In the genomic region with DNA sequence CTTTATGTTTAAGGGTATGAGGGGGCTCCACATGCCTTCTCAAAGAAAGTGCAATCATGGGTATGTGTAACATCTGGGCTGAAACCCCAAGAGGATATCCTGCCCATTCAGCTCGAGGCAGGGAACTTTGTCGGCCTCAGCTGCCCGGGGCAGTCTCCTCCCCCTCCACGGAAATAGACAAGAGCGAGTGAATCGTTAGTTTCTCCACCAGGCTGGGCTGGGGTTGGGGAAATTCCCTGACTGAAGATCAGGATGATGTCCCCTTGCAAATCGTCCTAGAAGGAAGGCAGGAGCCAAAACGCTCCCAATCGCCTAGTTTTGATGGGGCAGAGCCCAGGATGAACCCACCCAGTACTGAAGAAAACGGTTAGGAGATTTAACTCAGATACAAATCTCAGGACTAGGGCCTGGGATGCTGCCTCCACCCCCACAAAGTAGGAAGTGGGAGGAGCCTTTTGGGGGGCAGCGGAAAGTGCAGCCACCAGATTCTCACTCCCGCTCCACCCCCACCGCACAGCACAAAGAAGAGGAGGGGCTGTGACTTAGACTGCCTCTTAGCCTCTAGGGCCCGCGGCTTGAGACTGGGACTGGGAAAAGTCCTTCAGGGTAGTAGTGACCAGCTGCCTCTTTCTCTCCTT, we compare ENCODE assay signal across 7 mouse cellular contexts. TPM values are rescaled to one million over a fixed set of nuclear protein-coding genes. Genes with fewer than 3 reads are reported as not detected.
DNase-seq lines count a peak whose midpoint lies in the region; ATAC-seq and TF ChIP-seq lines count a peak whose summit lies in the region.

No protein-coding gene starts in this region.

- H3K9ac ChIP-seq in hindbrain, embryonic 16.5 days (ENCODE audit: low read depth, low read length) = peak overlapping the region; percentile 46; the same call in 1 of the 2 replicates
- H3K9ac ChIP-seq in liver, embryonic 13.5 days = peak overlapping the region; percentile 65; the same call in 1 of the 2 replicates

- no peak for TF ChIP-seq CTCF in brain, embryonic 14.5 days (IDR thresholded peaks at IDR 0.05; ENCODE audit: borderline replicate concordance, extremely low read depth, insufficient read depth, insufficient read length)

- H3K4me2 ChIP-seq in hindbrain, embryonic 16.5 days (ENCODE audit: low read length) = peak overlapping the region; percentile 32
- H3K4me2 ChIP-seq in liver, embryonic 13.5 days = peak overlapping the region; percentile 76

- peak; percentile 94 for DNase-seq in Muller cell, postnatal 12 days (ENCODE audit: inconsistent ontology term)
- DNase-seq in brain, embryonic 14.5 days (ENCODE audit: low read depth) = peak; percentile 61
- DNase-seq in gastrocnemius, adult 8-10 months (ENCODE audit: low spot score in 2 of 2) = peak; percentile 73 to 79
- DNase-seq in liver, embryonic 13.5 days = peak; percentile 47
- peak; percentile 76 for DNase-seq in naive thymus-derived CD4-positive, alpha-beta T cell, adult 2 months (ENCODE audit: low read depth)
- DNase-seq in thymus, postnatal 25 days = peak; percentile 81

- H3K9me3 ChIP-seq in hindbrain, embryonic 16.5 days (ENCODE audit: control insufficient read depth, low read length) = no peaks in the 10 kb centered on the region
- no peaks in the 10 kb centered on the region for H3K9me3 ChIP-seq in liver, embryonic 13.5 days (replicated peaks)

- no peaks in the 10 kb centered on the region for H3K27me3 ChIP-seq in hindbrain, embryonic 16.5 days (replicated peaks; ENCODE audit: control insufficient read depth, insufficient read depth, low read length)
- H3K27me3 ChIP-seq in liver, embryonic 13.5 days = peaks cover 45% of the 10 kb centered on the region

- H3K36me3 ChIP-seq in hindbrain, embryonic 16.5 days (ENCODE audit: control insufficient read depth, insufficient read depth, low read length) = no peaks in the 10 kb centered on the region
- H3K36me3 ChIP-seq in liver, embryonic 13.5 days = no peaks in the 10 kb centered on the region

- no peak for TF ChIP-seq POLR2A in brain, embryonic 14.5 days (IDR thresholded peaks at IDR 0.05; ENCODE audit: borderline replicate concordance, extremely low read depth, insufficient read depth, insufficient read length, poor library complexity, severe bottlenecking)

- H3K4me3 ChIP-seq in hindbrain, embryonic 16.5 days (ENCODE audit: low read length) = no peak overlapping the region
- H3K4me3 ChIP-seq in liver, embryonic 13.5 days (replicated peaks) = peak overlapping the region; percentile 42

- H3K4me1 ChIP-seq in hindbrain, embryonic 16.5 days (ENCODE audit: control insufficient read depth, insufficient read depth, low read depth, low read length) = peaks cover 31% of the 10 kb centered on the region
- H3K4me1 ChIP-seq in liver, embryonic 13.5 days (replicated peaks) = peaks cover 77% of the 10 kb centered on the region

- peak overlapping the region; percentile 69 for H3K27ac ChIP-seq in hindbrain, embryonic 16.5 days (ENCODE audit: low read depth, low read length)
- H3K27ac ChIP-seq in liver, embryonic 13.5 days = peak overlapping the region; percentile 81

- 1% methylated on average over 15 of the region's 15 CpGs for WGBS in hindbrain, embryonic 16.5 days
- WGBS in liver, embryonic 13.5 days (ENCODE audit: insufficient replicate concordance) = under 1% methylated on average over 15 of the region's 15 CpGs

- ATAC-seq in hindbrain, embryonic 16.5 days = no peak
- ATAC-seq in liver, embryonic 13.5 days (ENCODE audit: low read depth) = no peak

RNA-seq across cellular contexts. Expression of a gene that starts 2.5 kb away (rescaled TPM):
- polyA plus RNA-seq in brain, embryonic 14.5 days (2012; rRNA removed) = 123 and 136 TPM in 2 replicates
- total RNA-seq in gastrocnemius, adult 8-10 months (2022) = 10 to 100 TPM; 19.7 to 23.2 (median 22.3) TPM
- polyA plus RNA-seq in hindbrain, embryonic 16.5 days (2015; fragmentation: Nextera tagmentation; extraction: Ambion mirVana) = 179 and 199 TPM in 2 replicates
- 40.5 and 41.5 TPM in 2 replicates for polyA plus RNA-seq in liver, embryonic 13.5 days (2015; fragmentation: Nextera tagmentation; extraction: Ambion mirVana)

RNA-seq across cellular contexts. Expression of a gene that starts 3.5 kb away (rescaled TPM):
- polyA plus RNA-seq in brain, embryonic 14.5 days (2012; rRNA removed) = 182 and 209 TPM in 2 replicates
- total RNA-seq in gastrocnemius, adult 8-10 months (2022) = 100 to 1,000 TPM; 138 to 195 (median 173) TPM
- 59.8 and 71.7 TPM in 2 replicates for polyA plus RNA-seq in hindbrain, embryonic 16.5 days (2015; fragmentation: Nextera tagmentation; extraction: Ambion mirVana)
- 6.6 and 7.3 TPM in 2 replicates for polyA plus RNA-seq in liver, embryonic 13.5 days (2015; fragmentation: Nextera tagmentation; extraction: Ambion mirVana)

RNA-seq across cellular contexts. Expression of a gene that starts 27.0 kb away (rescaled TPM):
- 1.5 and 6.4 TPM in 2 replicates for polyA plus RNA-seq in brain, embryonic 14.5 days (2012; rRNA removed)
- total RNA-seq in gastrocnemius, adult 8-10 months (2022) = 1 to 10 TPM in 2 of 4 experiments, under 1 TPM in 2; 0.46 to 1.6 (median 1.1) TPM
- 5.8 and 6.8 TPM in 2 replicates for polyA plus RNA-seq in hindbrain, embryonic 16.5 days (2015; fragmentation: Nextera tagmentation; extraction: Ambion mirVana)
- polyA plus RNA-seq in liver, embryonic 13.5 days (2015; fragmentation: Nextera tagmentation; extraction: Ambion mirVana) = 0.99 and 1.2 TPM in 2 replicates

RNA-seq across cellular contexts. Expression of a gene that starts 57.1 kb away (rescaled TPM):
- polyA plus RNA-seq in brain, embryonic 14.5 days (2012; rRNA removed) = 108 and 133 TPM in 2 replicates
- 100 to 1,000 TPM in 3 of 4 experiments, 10 to 100 TPM in 1; 95.8 to 107 (median 105) TPM for total RNA-seq in gastrocnemius, adult 8-10 months (2022)
- polyA plus RNA-seq in hindbrain, embryonic 16.5 days (2015; fragmentation: Nextera tagmentation; extraction: Ambion mirVana) = 107 and 120 TPM in 2 replicates
- polyA plus RNA-seq in liver, embryonic 13.5 days (2015; fragmentation: Nextera tagmentation; extraction: Ambion mirVana) = 98.1 and 121 TPM in 2 replicates
